Mouse (Mus musculus) adrenal gland, postnatal 36 days (tissue): ENCODE data around the gene Hoxd9. TPM values are rescaled to one million over a fixed set of nuclear protein-coding genes. Genes with fewer than 3 reads are reported as not detected.

ENCODE experiments used
- DNase-seq, 2 experiments: peaks; one replicate each; pipeline ENCODE4 v3.0.0; 2021; ENCODE audit warnings: mixed read lengths in 1 of 2
- microRNA-seq: library from miRNA; unstranded; fragments of <30 nt; microRNA quantifications from one replicate; pipeline ENCODE4 v1.2.0, GENCODE M21; 2021
- total RNA-seq, 2 experiments: library from RNA; stranded (reverse); gene quantifications; 2 replicates each; pipeline ENCODE4 v1.2.3; 2021

Hoxd9 gene
- total RNA-seq, 2 experiments from 2014 or later: 3.8 to 4.1 TPM

- DNase-seq: peak; percentile 48 to 56
Observed at GRCm38 (mm10) chr2:74749337-74750121, 52.0 kb downstream of the Hoxd9 start.

Small RNA genes within 50 kb of the gene (microRNA-seq; reads per million reads assigned to microRNA genes)
- not detected for gene Gm44463
- 21,456 reads per million, percentile 97 among the genes with 10 or more reads in this experiment for gene Mir10b

Other genes with a start within 250 kb of the Hoxd9 start
- 10 to 100 TPM; 15.8 to 16.2 TPM for gene Lnpk, start 118.3 kb upstream of the Hoxd9 start, total RNA-seq
- not detected for gene Evx2, start 38.2 kb upstream of the Hoxd9 start, total RNA-seq
- not detected for gene Hoxd13, start 29.4 kb upstream of the Hoxd9 start, total RNA-seq
- not detected for gene Hoxd12, start 22.7 kb upstream of the Hoxd9 start, total RNA-seq
- gene Hoxd11, start 18.2 kb upstream of the Hoxd9 start, total RNA-seq: not detected
- not detected for gene Hoxd10, start 5.8 kb upstream of the Hoxd9 start, total RNA-seq
- 10 to 100 TPM; 23.9 to 35.9 TPM for gene Hoxd8, start 6.9 kb downstream of the Hoxd9 start, total RNA-seq
- under 1 TPM; 0.17 to 0.36 TPM for gene Hoxd3, start 14.2 kb downstream of the Hoxd9 start, total RNA-seq
- gene Hoxd4, start 14.2 kb downstream of the Hoxd9 start, total RNA-seq: 10 to 100 TPM; 13.6 to 15.5 TPM
- 1 to 10 TPM; 1.6 to 2.0 TPM for gene Gm28230, start 29.0 kb downstream of the Hoxd9 start, total RNA-seq
- not detected for gene Hoxd1, start 65.3 kb downstream of the Hoxd9 start, total RNA-seq
- gene Mtx2, start 128.1 kb downstream of the Hoxd9 start, total RNA-seq: 10 to 100 TPM; 64.7 to 98.5 TPM